Mouse (Mus musculus): Measurements from ENCODE around the gene Ube4a.

Ube4a gene

DNA sequence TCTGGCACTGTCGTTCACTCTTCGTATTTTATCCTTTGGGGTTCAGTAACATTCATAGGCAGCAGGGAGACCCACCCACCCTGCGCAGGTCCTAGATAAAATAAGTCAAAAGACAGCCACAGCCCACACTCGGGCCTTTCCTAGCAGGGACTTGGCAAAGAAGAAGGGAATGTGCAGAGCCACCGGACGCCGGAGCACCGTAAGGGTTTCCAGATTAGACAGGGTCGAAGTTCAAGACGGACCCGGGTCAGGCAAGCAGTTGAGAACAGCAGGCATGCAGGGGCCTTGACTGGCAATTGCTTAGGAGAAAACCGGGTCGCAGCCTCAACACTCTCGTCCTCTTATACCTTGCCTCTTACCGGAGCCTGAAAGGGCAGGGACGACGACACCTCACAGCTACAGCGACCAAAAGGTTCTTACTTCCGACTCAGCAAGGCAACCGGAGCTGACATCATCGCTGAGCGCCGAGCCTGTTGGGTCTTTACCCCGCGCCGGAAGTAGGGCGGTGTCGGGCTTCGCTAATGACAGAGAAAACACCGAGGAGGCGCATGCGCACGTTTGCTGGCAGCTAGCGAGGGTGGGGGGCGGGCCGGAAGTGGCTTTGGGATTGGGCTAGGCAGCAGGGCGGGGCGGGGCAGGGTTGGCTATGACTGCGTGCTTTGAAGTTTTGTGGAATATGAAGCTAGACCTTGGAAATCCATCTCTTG, at the start of gene Ube4a:
TSS of gene Ube4a (minus strand) at position 475 of the 707 bp plus-strand sequence.
- DNase-seq, result peak; percentile 98 to 99

DNA sequence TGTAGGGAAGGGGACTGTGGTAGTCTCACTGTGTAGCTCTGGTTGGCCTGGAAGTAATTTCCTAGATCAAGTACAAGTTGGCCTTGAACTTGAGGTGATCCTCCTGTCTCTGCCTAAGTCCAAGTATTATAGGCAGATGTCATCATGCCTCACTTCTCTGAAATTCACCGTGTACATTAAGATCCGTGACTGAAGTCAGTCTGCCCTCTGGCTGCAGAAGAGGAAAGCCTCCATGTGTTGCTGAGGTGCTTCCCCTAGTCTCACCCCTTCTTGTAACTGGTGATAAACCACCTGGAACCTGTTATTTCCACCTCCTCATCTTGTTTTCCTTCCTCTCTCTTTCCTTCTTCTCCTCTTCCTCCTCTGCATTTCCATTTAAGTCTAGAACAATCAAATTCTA, 49.5 kb upstream of the Ube4a start:
- DNase-seq, result no peak

DNA sequence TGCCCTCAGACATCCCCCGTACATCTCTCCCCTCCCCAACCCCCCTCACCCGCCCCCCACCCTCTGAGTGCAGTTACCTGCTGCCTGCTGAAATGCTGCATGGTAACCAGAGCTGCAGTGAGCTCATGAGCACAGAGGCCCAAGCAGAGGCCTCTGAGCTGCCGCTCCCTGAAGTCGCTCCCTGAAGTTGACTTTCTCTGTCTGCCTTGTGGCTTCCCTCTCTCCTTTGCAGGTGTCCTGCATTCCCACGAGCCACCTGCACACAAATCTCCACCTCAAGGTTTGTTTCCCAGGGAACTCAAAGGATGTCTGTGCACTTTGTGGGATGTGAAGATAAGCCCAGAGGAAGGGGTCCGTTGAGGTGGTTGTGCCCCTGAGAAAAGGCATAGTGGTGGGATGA, 45.9 kb upstream of the Ube4a start:
- DNase-seq, result no peak

DNA sequence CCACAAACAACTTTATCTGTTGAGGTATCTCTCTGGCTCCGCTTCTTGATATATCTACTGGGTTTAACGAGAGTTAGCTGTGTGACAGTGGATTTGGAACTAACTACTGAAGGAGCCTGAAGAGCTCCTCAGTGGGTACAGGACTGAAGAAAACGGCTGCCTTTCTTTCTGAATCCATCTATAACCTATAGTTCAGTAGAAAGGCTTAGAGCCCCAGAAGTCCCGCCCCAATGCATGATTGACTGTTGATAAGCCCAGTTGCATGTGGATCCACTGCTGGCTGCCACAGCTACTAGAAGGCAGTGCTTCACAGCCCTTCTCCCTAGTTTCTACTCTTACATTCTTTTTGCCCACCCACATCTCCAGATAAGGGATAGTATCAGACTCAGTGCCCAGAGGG, 45.1 kb upstream of the Ube4a start:
- no peak for DNase-seq

DNA sequence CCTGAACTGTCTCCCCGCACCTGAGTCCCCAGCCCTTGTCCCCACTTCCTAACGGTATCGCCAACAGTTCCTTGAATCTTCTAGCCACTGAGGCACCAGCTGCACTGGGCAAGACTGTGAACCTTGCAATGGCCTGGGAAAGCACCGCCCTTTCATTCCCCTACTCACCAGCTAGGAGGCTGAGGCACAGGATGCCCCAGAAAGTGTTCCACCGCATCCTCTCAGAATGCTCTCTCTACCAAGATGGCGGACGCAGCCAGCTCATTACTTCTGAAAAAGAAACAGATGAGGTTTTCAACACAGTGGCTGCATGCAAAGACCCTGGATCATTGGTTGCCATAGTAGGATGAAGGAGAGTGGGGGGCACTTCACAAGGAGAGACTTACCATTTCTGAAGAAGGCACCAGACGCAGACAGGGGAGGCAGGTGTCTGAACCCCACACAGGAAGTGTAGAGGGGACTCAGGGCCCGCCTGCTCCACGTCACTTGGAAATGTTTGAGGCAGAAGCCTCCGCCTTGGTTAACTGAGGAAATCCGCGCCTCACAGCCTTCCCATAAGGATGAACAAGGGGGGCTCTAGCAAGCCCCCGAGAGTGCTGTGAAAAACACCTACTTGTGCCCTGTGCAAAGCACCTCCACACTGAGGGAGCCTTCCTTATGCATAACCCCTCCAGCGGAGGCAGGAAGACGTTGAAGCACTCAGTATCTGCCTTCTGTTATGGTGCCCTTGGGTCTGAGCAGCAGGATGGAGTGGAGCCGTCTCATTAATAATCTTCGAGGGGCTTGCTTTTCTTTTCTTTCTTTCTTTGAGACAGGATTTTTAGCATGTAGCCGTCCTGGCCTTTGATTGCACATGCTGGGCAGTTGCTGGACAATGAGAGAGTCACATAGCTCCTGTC, 44.0 kb upstream of the Ube4a start, which contains the start of gene Cd3e:
TSS of gene Cd3e (minus strand) at position 448 of the 899 bp plus-strand sequence.
- DNase-seq, result peak in 1 of 2 experiments; percentile 14

DNA sequence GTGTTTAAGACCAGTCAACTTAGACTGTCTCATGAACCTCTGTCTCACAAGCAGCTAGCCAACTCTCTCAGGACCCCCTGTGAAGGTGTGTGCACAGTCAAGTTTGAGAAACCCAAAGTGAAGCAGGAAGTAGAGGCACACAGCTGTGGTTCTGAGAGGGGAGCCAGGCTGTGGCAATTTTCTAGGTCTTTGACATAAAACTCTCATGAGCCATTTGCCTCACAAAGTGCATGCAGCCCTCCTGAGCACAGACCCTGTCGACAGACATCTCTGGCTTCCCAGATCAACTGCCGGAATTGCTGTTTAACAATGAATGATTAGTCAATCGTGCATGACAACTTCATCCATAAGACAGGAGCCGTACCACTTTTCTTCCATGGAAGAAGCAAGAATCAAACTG, 42.9 kb upstream of the Ube4a start:
- DNase-seq, result no peak

DNA sequence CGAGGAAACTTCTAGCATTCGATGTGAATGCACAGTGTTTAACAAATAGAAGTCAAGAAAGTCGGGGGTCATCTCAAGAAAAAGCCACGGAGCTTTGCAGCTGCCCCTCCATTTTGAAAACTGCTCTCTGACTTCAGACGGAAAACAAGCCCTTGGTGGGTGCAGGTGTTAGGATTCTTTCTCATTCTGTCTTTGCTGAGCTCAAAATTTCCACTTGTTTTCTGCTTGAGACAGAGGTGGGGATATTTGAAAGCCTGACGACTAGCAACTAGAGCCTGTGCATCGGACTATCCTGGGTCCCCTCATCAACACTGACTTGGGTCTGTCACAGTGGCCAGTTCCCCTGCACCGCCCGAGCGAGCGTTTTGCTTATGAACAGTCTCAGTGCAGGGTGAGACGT, 42.0 kb upstream of the Ube4a start:
- DNase-seq, result no peak

DNA sequence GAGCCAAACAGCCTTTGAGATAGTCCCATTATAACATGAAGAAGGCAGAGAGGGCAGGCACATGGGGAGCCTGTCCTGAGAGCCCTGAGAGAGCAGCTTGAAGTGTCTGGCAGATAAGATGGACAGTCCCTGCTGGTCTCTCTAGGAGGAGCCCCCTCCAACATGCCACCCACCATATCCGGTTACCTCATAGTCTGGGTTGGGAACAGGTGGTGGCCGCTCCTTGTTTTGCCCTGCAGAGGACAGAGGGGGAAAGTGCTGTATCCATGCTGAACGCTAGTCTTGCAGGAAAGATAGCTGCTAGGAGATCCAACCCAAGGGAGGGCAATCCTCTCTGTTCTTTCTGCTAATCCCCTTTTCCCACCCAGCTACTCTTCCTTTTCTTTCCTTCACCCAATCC, 34.8 kb upstream of the Ube4a start:
- no peak for DNase-seq

DNA sequence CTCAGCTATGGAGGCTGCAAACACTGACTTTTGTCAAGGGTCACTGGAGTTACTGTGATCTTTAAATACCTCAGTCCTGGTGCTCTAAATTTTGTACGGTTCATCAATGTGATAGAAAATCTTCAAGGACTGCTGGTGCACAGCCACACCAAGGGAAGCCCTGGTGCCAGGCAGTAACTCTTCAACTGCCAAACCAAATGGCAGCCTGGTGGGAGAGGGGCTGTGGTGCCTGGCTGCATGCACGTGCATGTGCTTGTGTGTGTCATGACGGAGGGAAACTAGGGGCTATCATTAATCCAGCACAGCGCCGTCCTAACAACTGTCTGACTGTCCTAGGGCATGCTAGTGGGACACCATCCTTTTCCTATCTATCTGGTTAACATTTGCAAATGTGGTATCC, 34.4 kb upstream of the Ube4a start:
- DNase-seq, result no peak

DNA sequence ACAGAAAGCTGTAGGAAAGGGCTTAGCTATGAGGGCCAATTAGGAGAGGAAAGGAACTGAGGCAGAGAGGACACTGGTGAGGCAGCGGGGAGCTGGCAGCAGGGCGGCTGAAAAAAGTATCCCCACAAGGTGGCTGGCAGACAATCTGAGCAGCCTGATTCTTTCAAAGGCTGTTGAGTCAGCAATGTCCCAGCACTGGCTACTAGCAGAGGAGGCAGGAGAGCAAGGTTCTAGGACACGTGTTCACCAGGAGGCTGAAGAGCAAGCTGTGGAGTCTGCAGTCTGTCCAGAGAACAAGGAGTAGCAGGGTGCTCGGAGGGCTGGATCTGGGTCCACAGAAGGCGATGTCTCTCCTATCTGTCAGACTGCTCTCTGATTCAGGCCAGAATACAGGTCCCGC, 33.8 kb upstream of the Ube4a start:
- no peak for DNase-seq

DNA sequence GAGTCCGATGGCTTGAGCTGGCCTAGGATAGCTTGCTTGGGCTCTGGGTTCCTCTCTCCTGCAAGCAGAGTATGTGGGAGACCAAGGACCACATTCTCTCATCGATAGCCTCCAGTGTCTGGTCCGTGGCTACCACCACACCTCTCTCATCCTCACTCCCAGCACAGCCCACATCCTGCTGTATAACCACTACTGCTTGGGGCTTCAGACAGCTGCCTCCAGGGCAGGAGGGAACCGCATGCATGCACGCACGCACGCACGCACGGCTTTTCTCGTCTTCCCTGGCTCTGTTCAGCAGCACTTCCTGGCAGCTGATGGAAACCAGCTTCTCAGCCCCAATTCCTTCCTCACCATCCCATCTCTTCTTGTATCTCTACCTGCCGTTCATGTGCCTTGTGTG, 32.7 kb upstream of the Ube4a start:
- DNase-seq, result no peak

DNA sequence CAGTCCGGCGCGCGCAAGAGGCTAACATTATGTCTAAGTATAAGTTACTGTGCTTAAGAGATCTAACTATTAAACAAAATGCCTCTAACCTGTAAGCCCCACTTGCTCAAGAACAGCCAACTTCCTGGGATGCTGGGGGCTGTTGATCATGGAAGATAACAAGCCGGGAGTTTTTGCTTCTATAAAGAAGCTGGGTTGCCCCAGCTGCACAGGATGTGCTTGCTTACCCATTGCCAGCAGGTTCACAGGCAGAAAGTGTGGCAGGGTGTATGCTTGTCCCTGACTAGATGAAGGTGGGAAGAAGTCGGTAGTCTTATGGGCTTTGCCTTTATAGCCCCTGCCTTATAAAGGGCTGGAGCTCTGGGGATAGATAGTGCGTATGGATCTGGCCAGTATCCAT, 31.2 kb upstream of the Ube4a start:
- DNase-seq, result no peak

DNA sequence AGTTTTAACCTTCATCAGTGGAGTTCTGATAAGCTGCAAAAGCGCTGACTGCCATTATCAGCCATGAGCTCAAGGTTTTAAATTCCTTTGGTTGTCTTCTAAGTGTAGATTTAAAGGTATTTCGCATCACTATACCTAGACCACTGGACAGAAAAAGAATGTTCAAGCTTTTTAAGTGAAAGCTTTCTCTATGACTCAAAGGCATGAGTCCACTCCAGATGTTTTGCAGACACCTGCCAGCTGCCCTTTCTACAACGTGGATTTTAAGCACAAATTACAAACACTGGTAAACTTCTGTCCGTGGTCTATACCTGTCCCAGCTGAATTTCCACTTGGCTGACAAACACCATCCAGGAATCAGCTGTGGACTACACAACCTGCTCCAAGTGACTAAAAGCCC, 29.6 kb upstream of the Ube4a start:
- DNase-seq, result no peak

DNA sequence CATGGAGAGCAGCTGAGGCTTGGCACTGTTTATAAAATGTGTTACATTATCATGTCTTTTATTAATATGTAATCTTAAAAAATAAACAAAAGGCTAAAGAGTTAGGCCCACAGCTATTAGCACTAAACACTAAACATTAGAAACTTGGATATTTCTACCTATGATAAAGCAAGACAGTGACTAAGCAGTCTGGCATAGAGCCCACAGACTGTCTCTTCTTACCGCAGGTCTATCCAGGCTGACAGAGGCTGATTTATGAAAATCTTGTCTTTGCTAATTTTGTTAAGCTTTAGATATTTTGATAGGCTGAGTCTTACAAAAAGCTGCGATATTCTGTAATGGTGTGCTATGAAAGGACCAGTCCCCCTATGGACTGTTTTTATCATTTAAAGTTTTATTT, 27.9 kb upstream of the Ube4a start:
- no peak for DNase-seq

DNA sequence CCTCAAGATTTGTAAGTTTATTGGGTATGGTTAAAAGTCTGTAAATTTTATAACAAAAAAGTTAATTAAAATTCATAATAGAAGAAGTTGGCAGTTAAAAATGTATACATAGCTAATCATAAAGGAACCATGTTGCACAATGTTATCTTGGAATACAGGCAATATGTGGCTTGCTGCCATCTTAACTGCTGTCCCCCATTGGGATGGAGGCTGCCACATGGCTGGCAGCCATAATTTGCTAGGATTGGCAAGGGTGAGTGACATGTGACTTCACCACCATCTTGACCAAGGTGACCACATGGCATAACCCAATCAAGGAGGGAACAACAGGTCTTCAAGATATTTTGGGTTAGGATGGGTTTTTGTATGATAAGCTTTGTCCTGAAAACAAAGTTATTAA, 26.9 kb upstream of the Ube4a start:
- no peak for DNase-seq

DNA sequence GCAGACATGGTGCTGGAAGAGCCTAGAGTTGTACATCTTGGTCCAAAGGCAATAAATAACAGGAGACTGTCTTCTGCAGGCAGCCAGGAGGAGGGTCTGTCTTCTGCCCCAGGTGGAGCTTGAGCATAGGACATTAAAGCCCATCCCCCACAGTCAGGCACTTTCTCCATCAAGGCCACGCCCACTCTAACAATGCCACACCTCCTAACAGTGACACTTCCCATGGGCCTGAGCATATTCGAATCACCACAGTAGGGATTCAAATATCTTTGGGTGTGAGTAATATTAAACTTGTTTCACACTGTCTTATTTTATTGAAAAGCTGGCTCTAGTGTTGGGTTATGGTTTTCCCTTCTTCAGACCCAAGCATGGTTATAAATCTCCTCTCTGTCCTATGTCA, 26.4 kb upstream of the Ube4a start:
- DNase-seq, result no peak

DNA sequence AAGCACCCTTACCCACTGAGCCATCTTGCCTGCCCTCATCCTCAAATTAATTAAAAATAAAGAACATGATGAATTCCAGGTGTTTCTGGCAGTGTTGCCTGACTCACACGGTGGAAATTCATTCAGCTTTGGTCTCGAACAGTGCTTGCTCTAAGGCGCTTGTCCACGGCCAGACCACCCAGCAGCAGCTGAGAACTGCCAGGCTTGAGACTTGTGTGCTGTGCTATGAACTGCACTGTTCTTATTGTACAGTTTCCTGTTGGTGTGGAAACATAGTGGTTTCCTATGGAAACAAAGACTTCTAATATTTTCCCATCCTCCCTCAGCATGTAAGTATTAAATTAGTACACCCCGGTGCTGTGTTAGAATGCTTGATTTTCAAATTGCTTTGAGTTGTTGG, 21.6 kb upstream of the Ube4a start:
- DNase-seq, result no peak

DNA sequence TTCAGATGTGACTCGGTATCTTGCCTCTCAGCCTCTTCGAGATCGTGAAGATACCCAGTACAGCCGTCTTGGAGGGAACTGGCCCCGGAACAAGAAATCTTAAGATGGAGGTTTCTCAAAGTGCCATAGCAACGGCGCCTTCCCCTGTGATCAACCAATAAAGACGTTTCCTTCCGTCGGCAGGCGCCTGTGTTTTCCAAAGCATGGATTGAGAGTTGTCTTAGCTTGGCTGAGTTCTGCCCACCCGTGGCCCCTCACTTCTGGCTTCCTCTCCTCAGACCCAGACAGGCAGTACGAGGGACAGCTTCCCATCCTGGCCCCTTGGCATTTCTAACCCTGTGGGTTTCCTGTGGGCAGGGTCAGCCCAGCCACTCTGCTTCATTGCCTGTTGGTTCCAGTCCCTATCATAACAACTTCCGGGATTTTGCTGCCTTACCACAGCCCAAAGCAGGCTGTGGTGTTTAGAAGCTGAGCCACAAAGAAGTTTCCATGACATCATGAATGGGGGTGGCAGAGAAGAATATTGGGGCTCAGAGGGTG, 20.9 kb upstream of the Ube4a start:
- peak; percentile 66 to 75 for DNase-seq

DNA sequence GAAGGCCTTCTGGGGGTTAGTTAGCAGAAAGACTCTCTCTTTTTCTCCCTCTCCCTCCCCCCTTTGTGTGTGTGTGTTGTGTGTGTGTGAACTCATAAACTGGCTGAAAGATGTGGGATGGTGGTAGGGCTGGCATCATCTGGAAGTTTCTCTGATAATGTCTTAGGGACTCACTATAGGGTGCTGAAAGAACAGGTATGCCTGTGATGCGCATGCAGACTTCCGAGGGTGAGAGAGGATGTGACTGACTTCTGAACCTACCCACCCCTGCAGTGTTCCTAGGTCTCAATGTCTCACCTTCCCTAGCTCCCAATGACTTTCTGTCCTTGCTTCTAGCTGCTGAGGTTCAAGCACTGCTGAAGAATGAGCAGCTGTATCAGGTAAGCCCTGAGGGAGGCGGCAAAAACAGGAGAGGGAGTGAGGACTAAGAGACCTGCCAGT, 20.3 kb upstream of the Ube4a start:
- peak in 1 of 2 experiments; percentile 29 for DNase-seq

DNA sequence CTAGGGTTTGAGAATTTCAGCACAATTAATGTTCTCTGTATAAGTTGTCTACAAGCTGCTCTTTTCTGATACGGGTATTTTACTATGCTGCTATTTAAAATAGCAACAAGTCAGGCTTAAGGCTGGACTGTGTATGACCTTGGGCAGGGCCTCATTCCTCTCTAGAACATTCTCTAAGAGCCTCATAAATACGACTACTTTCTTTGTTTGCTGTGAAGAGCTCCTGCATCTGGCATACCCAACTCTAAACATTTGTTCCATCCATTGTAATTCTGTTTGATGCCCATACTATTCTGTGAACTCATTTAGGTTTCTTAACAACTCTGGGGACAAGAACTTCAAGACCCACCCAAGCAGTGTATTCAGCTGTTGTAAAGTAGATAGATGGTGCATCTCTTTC, 17.6 kb upstream of the Ube4a start:
- DNase-seq, result no peak

DNA sequence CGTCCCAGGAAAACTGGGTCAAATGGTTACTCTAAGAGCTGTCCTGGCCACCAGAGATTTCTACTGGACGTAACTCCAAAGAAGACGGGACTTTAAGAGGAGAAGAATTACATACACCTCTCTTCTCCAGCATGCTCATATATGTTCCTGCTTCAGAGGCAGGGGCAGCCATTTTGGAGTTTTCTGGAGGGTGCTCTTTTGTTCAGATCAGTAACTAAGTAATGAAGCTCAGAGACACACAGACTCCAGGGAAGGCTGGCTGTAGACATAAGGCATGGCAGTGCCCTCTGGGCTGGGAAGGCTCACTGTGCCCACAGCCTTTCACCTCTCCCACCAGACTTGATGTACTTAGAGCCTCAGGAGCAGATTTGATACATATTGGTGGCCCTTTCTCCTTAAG, 17.1 kb upstream of the Ube4a start:
- no peak for DNase-seq

DNA sequence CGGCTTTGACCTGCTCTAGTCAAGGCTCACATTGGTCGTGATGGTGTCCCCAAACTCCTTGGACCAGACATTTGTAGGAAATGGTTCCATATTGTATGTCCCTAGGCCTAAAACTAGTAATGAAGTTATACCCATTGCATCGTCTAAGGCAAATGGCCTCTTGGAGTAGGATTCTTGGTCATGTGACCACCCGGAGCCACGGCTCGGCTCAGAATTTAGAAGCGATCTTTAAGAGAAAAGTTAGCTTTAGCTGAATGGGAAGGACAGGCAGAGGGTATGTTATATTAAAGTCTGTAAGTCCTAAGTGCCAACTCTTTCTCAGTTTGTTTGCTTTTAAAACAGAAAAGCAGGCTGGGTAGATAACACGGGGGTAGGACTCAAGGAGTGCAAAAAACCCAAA, 16.7 kb upstream of the Ube4a start:
- DNase-seq, result no peak

DNA sequence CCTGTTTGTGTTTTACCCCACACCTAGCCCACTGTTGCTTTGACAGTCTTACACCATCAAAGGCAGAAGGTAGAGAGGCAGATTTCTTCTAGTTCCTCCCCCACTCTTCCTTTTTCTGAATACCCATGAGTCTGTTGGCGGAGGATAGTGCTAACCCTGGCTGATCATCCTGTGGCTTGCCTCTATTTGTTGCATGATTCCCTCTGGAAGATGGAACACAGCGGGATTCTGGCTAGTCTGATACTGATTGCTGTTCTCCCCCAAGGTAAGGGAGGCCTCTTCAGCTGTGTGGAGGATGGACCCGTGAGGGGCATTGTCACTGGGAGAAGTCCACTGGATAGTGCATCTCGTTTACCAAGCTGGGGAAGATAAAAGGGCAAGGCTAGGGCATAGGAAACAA, 16.3 kb upstream of the Ube4a start, which contains the start of gene Cd3d:
TSS of gene Cd3d (plus strand) at position 111 of the 400 bp plus-strand sequence.
- DNase-seq, result no peak

DNA sequence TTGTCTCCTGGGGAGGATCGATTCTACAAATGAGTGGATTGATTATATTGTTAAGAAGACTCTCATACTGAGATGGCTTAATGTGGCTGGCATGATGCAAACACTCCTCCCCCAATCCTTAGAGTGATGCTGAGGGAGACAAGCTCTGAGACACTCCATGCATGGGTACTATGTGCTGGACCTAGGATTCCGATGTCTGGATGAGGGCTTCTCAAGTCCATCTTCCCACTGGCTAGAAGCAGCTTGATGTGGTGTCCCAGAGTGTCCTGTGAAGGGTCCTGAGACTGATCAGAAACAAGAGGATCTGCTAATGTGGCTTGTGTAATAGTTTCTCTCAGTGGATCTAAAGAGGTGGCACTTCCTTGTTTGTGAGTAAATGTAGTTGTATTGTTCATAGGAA, 15.7 kb upstream of the Ube4a start:
- no peak for DNase-seq
